Mouse (Mus musculus): ENCODE data around the gene Gm10413.
"Not testable (repeated sequence)": the region's sequence is repeated elsewhere in the genome, so short reads cannot be mapped to it uniquely, and the experiment has no call there.

The Gm10413 gene

GRCm38 (mm10) chr14:3394793-3395192 is at the start of gene Gm10413:
Gene Gm10413, plus strand, starts transcription at chr14:3395093.
- not testable (repeated sequence) for DNase-seq (ENCODE audit: low spot score in 2 of 2)

DNA sequence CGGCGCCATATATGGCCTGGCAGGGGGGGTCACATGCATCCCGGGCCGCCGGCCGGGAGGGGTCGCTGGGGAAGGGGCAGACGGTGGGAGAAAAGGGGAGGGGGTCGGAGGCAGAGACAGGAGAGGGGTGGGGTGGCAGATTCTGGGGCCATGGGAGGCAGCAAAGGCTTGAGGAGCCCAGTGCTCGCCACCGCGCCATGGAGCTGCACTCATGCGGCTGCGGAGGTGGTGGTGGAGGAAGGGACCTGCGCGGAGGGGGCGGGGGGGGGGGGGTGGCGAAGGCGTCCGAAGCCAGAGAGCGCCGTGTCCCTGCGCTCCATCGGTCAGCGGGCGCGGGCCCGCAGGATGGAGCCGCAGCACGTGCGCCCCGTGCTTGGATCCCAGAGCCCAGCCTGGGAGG is 17.4 kb downstream of the Gm10413 start, which contains the start of gene Gm10409:
TSS of gene Gm10409 (plus strand) at position 301 of the 400 bp plus-strand sequence.
- DNase-seq (ENCODE audit: low spot score in 2 of 2) = not testable (repeated sequence)

DNA sequence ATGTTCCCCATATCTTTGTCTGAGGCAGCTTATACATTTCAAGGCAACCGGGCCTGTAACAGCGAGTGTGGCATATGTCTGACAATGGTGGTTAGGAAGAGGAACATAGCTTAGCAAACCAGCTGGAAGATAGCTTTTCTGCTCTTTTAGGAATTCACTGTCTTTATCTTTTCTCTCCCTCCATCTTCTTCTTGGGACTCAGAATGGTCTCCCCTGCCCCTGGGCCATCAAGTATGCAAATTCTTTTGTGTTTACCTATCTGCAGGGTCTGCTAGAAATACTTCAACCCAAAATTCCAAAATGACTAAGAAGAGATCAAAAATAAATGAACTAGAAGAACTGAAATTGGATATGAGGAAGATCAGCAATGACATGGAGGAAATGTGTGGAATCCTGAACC is 32.9 kb downstream of the Gm10413 start, which contains the start of gene Gm3005:
TSS of gene Gm3005 (plus strand) at position 301 of the 400 bp plus-strand sequence.
- not testable (repeated sequence) for DNase-seq (ENCODE audit: low spot score in 2 of 2)

DNA sequence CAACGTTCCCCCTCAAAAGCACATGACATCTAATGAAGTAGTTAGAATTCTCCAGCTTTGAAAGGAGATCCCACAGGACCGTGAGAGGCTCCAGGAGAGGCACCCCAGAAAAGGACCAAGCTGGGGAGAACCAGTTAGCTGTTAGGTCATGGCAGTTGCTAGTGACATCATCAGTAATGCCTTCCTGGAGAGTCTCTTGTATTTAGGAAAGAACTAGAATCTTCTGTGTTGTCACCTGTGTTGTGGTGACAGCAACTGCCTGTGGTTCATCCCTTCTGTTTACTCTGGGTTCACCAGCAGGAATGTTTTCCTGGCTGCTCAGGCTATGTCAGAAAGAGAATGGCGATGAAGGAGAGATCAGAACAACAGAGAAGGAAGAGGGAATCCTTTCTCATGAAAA is 54.2 kb downstream of the Gm10413 start, which contains the start of gene Gm10408:
TSS of gene Gm10408 (plus strand) at position 301 of the 400 bp plus-strand sequence.
- not testable (repeated sequence) for DNase-seq (ENCODE audit: low spot score in 2 of 2)
